Comparison of ENCODE assay signal across 8 mouse cellular contexts in genomic region chr2:91361068-91361528, GRCm38 (mm10).
DNase-seq lines count a peak whose midpoint lies in the region; ATAC-seq and TF ChIP-seq lines count a peak whose summit lies in the region.

No protein-coding gene starts in this region.

- no peaks in the 10 kb centered on the region for H3K9me3 ChIP-seq in hindbrain, postnatal 0 days (ENCODE audit: low read length)
- H3K9me3 ChIP-seq in hindbrain, embryonic 16.5 days (ENCODE audit: control insufficient read depth, low read length) = no peaks in the 10 kb centered on the region
- no peaks in the 10 kb centered on the region for H3K9me3 ChIP-seq in lung, embryonic 16.5 days (ENCODE audit: control insufficient read depth, low read length)

- H3K27me3 ChIP-seq in hindbrain, postnatal 0 days (ENCODE audit: insufficient read depth, low read length) = no peaks in the 10 kb centered on the region
- H3K27me3 ChIP-seq in hindbrain, embryonic 16.5 days (replicated peaks; ENCODE audit: control insufficient read depth, insufficient read depth, low read length) = no peaks in the 10 kb centered on the region
- H3K27me3 ChIP-seq in Patski = no peaks in the 10 kb centered on the region
- H3K27me3 ChIP-seq in lung, embryonic 16.5 days (ENCODE audit: control insufficient read depth, insufficient read depth, low read depth, low read length) = no peaks in the 10 kb centered on the region

- H3K9ac ChIP-seq in hindbrain, postnatal 0 days (replicated peaks; ENCODE audit: low read length) = no peak overlapping the region
- no peak overlapping the region for H3K9ac ChIP-seq in hindbrain, embryonic 16.5 days (ENCODE audit: low read depth, low read length)
- H3K9ac ChIP-seq in lung, embryonic 16.5 days (ENCODE audit: low read length) = peak overlapping the region; percentile 57

- H3K36me3 ChIP-seq in hindbrain, postnatal 0 days (ENCODE audit: insufficient read depth, low read length) = no peaks in the 10 kb centered on the region
- H3K36me3 ChIP-seq in hindbrain, embryonic 16.5 days (ENCODE audit: control insufficient read depth, insufficient read depth, low read length) = no peaks in the 10 kb centered on the region; the same call in 1 of the 2 replicates
- no peaks in the 10 kb centered on the region for H3K36me3 ChIP-seq in lung, embryonic 16.5 days (ENCODE audit: control insufficient read depth, insufficient read depth, low read length)

- peak; percentile 51; the same call in 1 of the 2 replicates for ATAC-seq in hindbrain, postnatal 0 days
- ATAC-seq in hindbrain, embryonic 16.5 days = no peak
- ATAC-seq in Patski = peak; percentile 47
- peak; percentile 84 for ATAC-seq in lung, embryonic 16.5 days (ENCODE audit: low read depth)

- TF ChIP-seq CTCF in hindbrain, postnatal 0 days (IDR thresholded peaks at IDR 0.05; ENCODE audit: low read depth) = no peak
- no peak for TF ChIP-seq CTCF in Patski (IDR thresholded peaks at IDR 0.05)

- peak overlapping the region; percentile 17; the same call in 1 of the 2 replicates for H3K27ac ChIP-seq in hindbrain, postnatal 0 days
- no peak overlapping the region for H3K27ac ChIP-seq in hindbrain, embryonic 16.5 days (ENCODE audit: low read depth, low read length)
- H3K27ac ChIP-seq in lung, embryonic 16.5 days (ENCODE audit: low read length) = peak overlapping the region; percentile 82

- no peak overlapping the region for H3K4me3 ChIP-seq in hindbrain, postnatal 0 days (ENCODE audit: low read length)
- no peak overlapping the region for H3K4me3 ChIP-seq in hindbrain, embryonic 16.5 days (ENCODE audit: low read length)
- no peak overlapping the region for H3K4me3 ChIP-seq in lung, embryonic 16.5 days (ENCODE audit: low read length)

- no peaks in the 10 kb centered on the region for H3K4me1 ChIP-seq in hindbrain, postnatal 0 days (ENCODE audit: insufficient read depth, low read length)
- no peaks in the 10 kb centered on the region; the same call in none of the 2 replicates for H3K4me1 ChIP-seq in hindbrain, embryonic 16.5 days (ENCODE audit: control insufficient read depth, insufficient read depth, low read depth, low read length)
- H3K4me1 ChIP-seq in lung, embryonic 16.5 days (replicated peaks; ENCODE audit: control insufficient read depth, insufficient read depth, low read length) = peaks cover 16% of the 10 kb centered on the region

- DNase-seq in hindbrain, postnatal 0 days (ENCODE audit: low spot score) = peak; percentile 19
- no peak for DNase-seq in Patski (ENCODE audit: low read depth, low spot score)
- DNase-seq in heart, adult 8-10 months (ENCODE audit: low spot score) = peak; percentile 67
- DNase-seq in cerebellum, postnatal 10 days = no peak
- no peak for DNase-seq in cerebellum, postnatal 36 days
- DNase-seq in layer of hippocampus, postnatal 36 days = no peak

- H3K4me2 ChIP-seq in hindbrain, postnatal 0 days (ENCODE audit: low read depth, low read length) = no peak overlapping the region
- no peak overlapping the region for H3K4me2 ChIP-seq in hindbrain, embryonic 16.5 days (ENCODE audit: low read length)
- H3K4me2 ChIP-seq in lung, embryonic 16.5 days (ENCODE audit: low read depth, low read length) = peak overlapping the region; percentile 32; the same call in 1 of the 2 replicates

- in situ Hi-C loops in Patski (cut with MboI; ENCODE audit: low pct_unique_long_range_greater_than_20kb) = no loop called here

- WGBS in hindbrain, postnatal 0 days = 31% methylated on average over 4 of the region's 4 CpGs
- WGBS in hindbrain, embryonic 16.5 days = 34% methylated on average over 4 of the region's 4 CpGs
- whole genome bisulfite sequencing in lung, embryonic 16.5 days = 8% methylated on average over 4 of the region's 4 CpGs

- POLR2A ChIA-PET in Patski (lab: Charles Lee) = no interaction called here

- CTCF ChIA-PET in Patski (lab: Charles Lee) = no interaction called here

Comparison
In these comparisons a context has a peak if more than half of its experiments do, and no peak if none do; other contexts are left out.
1. DNase-seq: peak in hindbrain, postnatal 0 days (single experiment) and heart, adult 8-10 months (single experiment); none in Patski (single experiment), cerebellum, postnatal 10 days (0 of 2), cerebellum, postnatal 36 days (0 of 2) and layer of hippocampus, postnatal 36 days (0 of 2).